Mouse (Mus musculus): Measurements from ENCODE around the gene Hoxc9. TPM values are rescaled to one million over a fixed set of nuclear protein-coding genes. Genes with fewer than 3 reads are reported as not detected.
A peak's percentile ranks its signal among the peaks of the same experiment; 100 is the strongest.

Gene Hoxc9
- polyA plus RNA-seq, 1 experiment from 2014 or later: not detected

GRCm38 (mm10) chr15:102997431-102997830, 21.2 kb downstream of the Hoxc9 start:
- WGBS: 4% methylated on average over 3 of the region's 3 CpGs
- Histone ChIP-seq H3K27me3 (peaks cover 99% of the 10 kb centered on the region), H3K4me2 (no peak overlapping the region), H3K4me1 (peaks cover 18% of the 10 kb centered on the region; the same call in 1 of the 2 replicates), H3K27ac (no peak overlapping the region), H3K36me3 (no peaks in the 10 kb centered on the region), H3K9me3 (no peaks in the 10 kb centered on the region), H3K4me3 (no peak overlapping the region), H3K9ac (no peak overlapping the region)
- no peak for ATAC-seq (ENCODE audit: borderline replicate concordance, extremely low read depth, low FRiP score, low TSS enrichment)

DNA sequence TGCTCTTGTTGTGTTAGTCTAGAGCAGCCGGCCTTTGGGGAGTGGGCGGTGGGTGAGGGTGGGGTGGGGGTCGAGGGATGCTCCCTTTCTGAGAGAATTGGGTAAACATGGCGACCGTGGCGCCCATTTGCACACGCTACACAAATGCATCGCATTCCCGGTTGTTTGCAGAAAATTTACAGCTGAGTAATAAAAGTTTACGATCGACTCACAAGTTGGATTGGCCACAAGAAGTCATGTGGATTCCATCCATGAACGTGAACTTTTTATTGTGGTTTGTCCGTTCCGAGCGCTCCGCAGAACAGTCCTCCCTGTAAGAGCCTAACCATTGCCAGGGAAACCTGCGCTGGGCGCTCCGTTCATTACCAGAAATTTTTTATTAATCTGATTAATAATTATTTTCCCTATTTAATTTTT, 21.7 kb downstream of the Hoxc9 start, which contains the start of gene Hoxc6:
Gene Hoxc6 (plus strand): TSS at position 319 of the 417 bp plus-strand sequence.
- WGBS: 2% methylated on average over 19 of the region's 19 CpGs
- H3K4me3 ChIP-seq: peak within 1 kb of the TSS; percentile 41
- peaks cover 99% of the 10 kb centered on the region for H3K27me3 ChIP-seq
- no peak for ATAC-seq (ENCODE audit: borderline replicate concordance, extremely low read depth, low FRiP score, low TSS enrichment)
- no peak within 1 kb of the TSS for H3K9ac ChIP-seq
- H3K27ac ChIP-seq: no peak within 1 kb of the TSS
- peaks cover 18% of the 10 kb centered on the region; the same call in 1 of the 2 replicates for H3K4me1 ChIP-seq
- no peaks in the 10 kb centered on the region for H3K36me3 ChIP-seq
- peak within 1 kb of the TSS; percentile 60 for H3K4me2 ChIP-seq
- H3K9me3 ChIP-seq: no peaks in the 10 kb centered on the region

DNA sequence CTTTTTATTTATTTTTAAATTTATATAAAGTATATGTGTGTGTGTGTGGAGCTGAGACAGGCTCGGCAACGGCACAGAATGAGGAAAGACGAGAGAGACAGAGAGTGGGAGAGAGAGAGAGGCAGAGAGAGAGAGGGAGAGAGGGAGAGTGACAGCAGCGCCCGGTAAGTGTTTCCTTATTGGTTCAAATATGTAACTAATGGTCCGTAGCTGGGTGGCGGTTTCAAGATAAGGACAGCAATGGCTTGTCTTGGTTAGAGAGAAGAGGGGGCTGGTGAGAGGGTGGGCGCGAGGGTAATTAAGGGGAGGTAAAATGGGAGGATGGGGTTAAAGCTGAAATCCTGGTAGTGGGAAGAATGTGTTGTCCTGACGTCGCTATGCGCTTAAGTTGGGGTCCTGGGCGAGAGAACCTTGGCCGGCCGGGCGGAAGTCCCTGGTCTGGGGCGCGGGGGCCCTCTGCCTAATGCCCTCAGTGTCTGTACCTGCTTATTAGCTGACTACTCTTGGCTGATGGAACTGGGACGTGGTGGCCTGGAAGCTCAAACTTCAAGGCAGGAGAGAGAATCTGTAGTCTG, 22.5 kb downstream of the Hoxc9 start:
- H3K4me1 ChIP-seq: peaks cover 18% of the 10 kb centered on the region; the same call in 1 of the 2 replicates
- ATAC-seq (ENCODE audit: borderline replicate concordance, extremely low read depth, low FRiP score, low TSS enrichment): 0 out of 2 replicates have a peak, but pooled peaks have one; percentile 20

DNA sequence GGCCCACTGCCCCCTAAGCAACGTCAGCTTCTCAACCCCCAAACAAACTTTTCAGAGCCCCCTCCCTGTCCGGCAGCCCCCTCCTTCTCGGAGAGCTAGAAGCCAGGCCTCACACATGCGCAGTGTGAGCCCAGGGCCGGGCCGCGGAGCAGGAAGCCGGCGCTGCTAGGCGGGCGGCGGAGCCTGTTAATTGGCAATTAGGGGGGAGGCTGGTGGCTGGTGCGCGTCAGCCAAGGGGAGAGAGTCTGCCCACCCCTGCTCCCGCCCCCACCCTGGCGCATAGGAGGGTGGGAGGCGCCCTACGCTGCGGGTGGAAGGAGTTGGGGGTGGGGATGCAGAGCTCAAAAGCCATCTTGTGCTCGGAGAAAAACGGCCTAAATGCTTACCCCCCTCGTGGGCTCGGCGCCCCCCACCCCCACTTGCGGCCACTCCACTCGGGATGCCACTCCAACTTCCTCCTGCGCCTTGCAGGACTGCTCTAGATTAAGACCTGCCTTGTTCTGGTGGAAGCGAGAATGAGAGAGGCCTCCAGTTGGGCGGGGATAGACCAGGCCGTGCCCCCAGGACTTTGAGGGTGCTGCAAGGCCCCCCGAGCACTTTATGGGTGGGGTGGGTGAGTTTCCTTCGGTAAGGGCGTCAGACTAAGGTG, 23.1 kb downstream of the Hoxc9 start:
- H3K4me1 ChIP-seq: peaks cover 18% of the 10 kb centered on the region; the same call in 1 of the 2 replicates
- H3K9me3 ChIP-seq: no peaks in the 10 kb centered on the region
- no peak overlapping the region for H3K9ac ChIP-seq
- peaks cover 100% of the 10 kb centered on the region for H3K27me3 ChIP-seq
- no peak overlapping the region for H3K27ac ChIP-seq
- H3K4me2 ChIP-seq: peak overlapping the region; percentile 60
- ATAC-seq (ENCODE audit: borderline replicate concordance, extremely low read depth, low FRiP score, low TSS enrichment): peak; percentile 48
- peak overlapping the region; percentile 41 for H3K4me3 ChIP-seq
- no peaks in the 10 kb centered on the region for H3K36me3 ChIP-seq
- WGBS: 1% methylated on average over 29 of the region's 33 CpGs

More for the DNA sequence above, 22.5 kb downstream of the Hoxc9 start:
- peaks cover 100% of the 10 kb centered on the region for H3K27me3 ChIP-seq
- H3K36me3 ChIP-seq: no peaks in the 10 kb centered on the region
- H3K4me3 ChIP-seq: peak overlapping the region; percentile 41
- H3K9me3 ChIP-seq: no peaks in the 10 kb centered on the region
- WGBS: 1% methylated on average over 19 of the region's 19 CpGs
- H3K27ac ChIP-seq: no peak overlapping the region
- no peak overlapping the region for H3K9ac ChIP-seq
- H3K4me2 ChIP-seq: peak overlapping the region; percentile 60

- Histone ChIP-seq H3K9ac (no peak overlapping the region), H3K4me2 (peak overlapping the region; percentile 37; the same call in 1 of the 2 replicates), H3K27me3 (peaks cover 100% of the 10 kb centered on the region), H3K9me3 (no peaks in the 10 kb centered on the region), H3K4me3 (peak overlapping the region; percentile 9; the same call in 1 of the 2 replicates), H3K27ac (no peak overlapping the region), H3K36me3 (no peaks in the 10 kb centered on the region), H3K4me1 (peaks cover 18% of the 10 kb centered on the region; the same call in 1 of the 2 replicates)
- ATAC-seq (ENCODE audit: borderline replicate concordance, extremely low read depth, low FRiP score, low TSS enrichment): peak; percentile 31; the same call in 1 of the 2 replicates
- WGBS: 3% methylated on average over 11 of the region's 11 CpGs
Measured at GRCm38 (mm10) chr15:102999955-103000354, 23.7 kb downstream of the Hoxc9 start.

DNA sequence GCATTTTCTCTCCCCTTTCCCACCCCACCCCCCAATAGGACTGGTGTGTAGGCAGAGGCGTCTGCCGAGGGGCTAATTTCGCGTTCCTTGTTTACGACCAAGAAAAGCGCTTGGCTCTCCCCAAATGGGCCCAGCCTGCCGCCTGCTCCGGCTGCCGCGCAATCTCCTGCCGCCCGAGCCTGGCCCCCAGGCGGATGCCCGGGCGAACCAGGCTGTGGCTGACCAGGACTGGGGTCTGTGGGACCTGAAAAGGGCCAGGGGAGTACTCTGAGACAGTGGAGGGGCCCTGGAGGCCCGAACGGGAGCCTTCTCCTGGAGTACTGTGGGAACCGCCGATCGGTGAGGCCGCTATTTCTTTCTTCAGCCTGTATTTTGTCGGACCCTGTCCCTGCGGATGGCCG, 24.3 kb downstream of the Hoxc9 start:
- no peak overlapping the region for H3K27ac ChIP-seq
- no peak overlapping the region for H3K9ac ChIP-seq
- H3K4me2 ChIP-seq: peak overlapping the region; percentile 37; the same call in 1 of the 2 replicates
- H3K27me3 ChIP-seq: peaks cover 100% of the 10 kb centered on the region
- ATAC-seq (ENCODE audit: borderline replicate concordance, extremely low read depth, low FRiP score, low TSS enrichment): no peak
- H3K4me3 ChIP-seq: peak overlapping the region; percentile 9; the same call in 1 of the 2 replicates
- 1% methylated on average over 24 of the region's 24 CpGs for WGBS
- H3K4me1 ChIP-seq: peaks cover 18% of the 10 kb centered on the region; the same call in 1 of the 2 replicates
- H3K36me3 ChIP-seq: no peaks in the 10 kb centered on the region
- H3K9me3 ChIP-seq: no peaks in the 10 kb centered on the region

- peaks cover 18% of the 10 kb centered on the region; the same call in 1 of the 2 replicates for H3K4me1 ChIP-seq
- no peak overlapping the region for H3K4me2 ChIP-seq
- H3K9ac ChIP-seq: no peak overlapping the region
- no peak for ATAC-seq (ENCODE audit: borderline replicate concordance, extremely low read depth, low FRiP score, low TSS enrichment)
- H3K4me3 ChIP-seq: no peak overlapping the region
- H3K27ac ChIP-seq: no peak overlapping the region
- WGBS: 34% methylated on average over 2 of the region's 2 CpGs
- H3K27me3 ChIP-seq: peaks cover 100% of the 10 kb centered on the region
- no peaks in the 10 kb centered on the region for H3K36me3 ChIP-seq
- H3K9me3 ChIP-seq: no peaks in the 10 kb centered on the region
Measured at GRCm38 (mm10) chr15:103001370-103001769, 25.1 kb downstream of the Hoxc9 start.

- WGBS: 18% methylated on average over 4 of the region's 4 CpGs
- Histone ChIP-seq H3K4me2 (no peak overlapping the region), H3K9ac (no peak overlapping the region), H3K27ac (no peak overlapping the region), H3K9me3 (no peaks in the 10 kb centered on the region), H3K27me3 (peaks cover 100% of the 10 kb centered on the region), H3K4me1 (peaks cover 18% of the 10 kb centered on the region; the same call in 1 of the 2 replicates), H3K36me3 (no peaks in the 10 kb centered on the region), H3K4me3 (no peak overlapping the region)
- ATAC-seq (ENCODE audit: borderline replicate concordance, extremely low read depth, low FRiP score, low TSS enrichment): no peak
Measured at GRCm38 (mm10) chr15:103002156-103002555, 25.9 kb downstream of the Hoxc9 start.

DNA sequence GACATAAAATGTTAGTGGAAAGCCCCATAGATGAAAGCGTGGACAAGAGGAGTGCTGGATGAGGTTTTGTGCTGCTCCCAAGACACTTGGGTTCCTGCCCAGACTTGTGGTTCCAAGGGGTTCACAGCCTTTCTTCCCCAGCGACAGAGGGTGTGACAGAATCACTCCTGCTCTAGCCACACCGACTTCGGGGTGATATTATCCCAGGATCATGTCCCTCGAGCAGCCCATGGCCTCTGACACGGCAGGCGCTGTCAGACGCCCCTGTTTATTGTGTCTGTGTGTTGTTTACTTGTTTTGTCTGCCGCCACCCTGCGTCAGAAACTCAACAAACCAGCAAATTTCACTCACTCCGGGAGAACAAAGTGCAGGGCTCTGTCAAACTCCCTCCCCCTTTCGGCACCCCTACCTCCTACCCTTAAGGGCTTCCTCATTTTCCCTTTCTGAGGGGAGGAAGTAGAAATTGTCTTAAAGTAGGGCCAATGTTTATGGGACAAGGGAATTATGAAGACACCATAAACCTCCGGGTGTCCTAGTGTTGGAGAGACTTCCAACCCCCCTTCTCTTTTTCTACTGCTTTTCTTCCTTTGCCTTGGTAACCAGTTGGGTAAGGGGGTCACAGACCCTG, 26.7 kb downstream of the Hoxc9 start:
- ATAC-seq (ENCODE audit: borderline replicate concordance, extremely low read depth, low FRiP score, low TSS enrichment): no peak
- H3K9me3 ChIP-seq: no peaks in the 10 kb centered on the region
- H3K4me1 ChIP-seq: peaks cover 18% of the 10 kb centered on the region; the same call in 1 of the 2 replicates
- H3K36me3 ChIP-seq: no peaks in the 10 kb centered on the region
- no peak overlapping the region for H3K4me2 ChIP-seq
- no peak overlapping the region for H3K9ac ChIP-seq
- no peak overlapping the region for H3K4me3 ChIP-seq
- H3K27me3 ChIP-seq: peaks cover 100% of the 10 kb centered on the region
- no peak overlapping the region for H3K27ac ChIP-seq
- WGBS: 2% methylated on average over 13 of the region's 13 CpGs

DNA sequence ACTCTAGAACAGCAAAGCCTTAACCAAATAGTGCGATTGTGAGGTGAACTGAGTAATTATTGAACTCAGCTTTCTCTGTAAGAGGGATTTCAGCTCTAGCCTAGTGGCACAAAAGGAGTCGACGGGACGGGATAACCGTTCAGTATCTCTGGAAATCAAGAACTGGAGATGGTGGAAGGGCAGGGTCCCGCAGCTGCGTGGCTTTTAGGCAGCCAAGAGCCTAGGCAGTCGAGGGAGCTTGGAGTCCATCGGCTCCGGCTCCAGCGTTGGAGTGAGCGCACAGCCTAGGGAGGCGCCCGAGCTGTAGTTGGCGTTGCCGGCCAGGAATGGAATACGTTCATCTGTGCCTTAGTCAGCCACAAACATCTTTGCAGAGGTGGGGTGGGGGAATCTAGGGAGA, 29.1 kb downstream of the Hoxc9 start:
- WGBS: 1% methylated on average over 17 of the region's 17 CpGs
- no peak overlapping the region for H3K4me3 ChIP-seq
- no peak overlapping the region for H3K4me2 ChIP-seq
- H3K27me3 ChIP-seq: peaks cover 100% of the 10 kb centered on the region
- H3K4me1 ChIP-seq: 0 out of 2 replicates have a peak, but pooled peaks cover 5% of the 10 kb centered on the region
- H3K27ac ChIP-seq: no peak overlapping the region
- ATAC-seq (ENCODE audit: borderline replicate concordance, extremely low read depth, low FRiP score, low TSS enrichment): no peak
- H3K9me3 ChIP-seq: no peaks in the 10 kb centered on the region
- H3K36me3 ChIP-seq: no peaks in the 10 kb centered on the region
- no peak overlapping the region for H3K9ac ChIP-seq

DNA sequence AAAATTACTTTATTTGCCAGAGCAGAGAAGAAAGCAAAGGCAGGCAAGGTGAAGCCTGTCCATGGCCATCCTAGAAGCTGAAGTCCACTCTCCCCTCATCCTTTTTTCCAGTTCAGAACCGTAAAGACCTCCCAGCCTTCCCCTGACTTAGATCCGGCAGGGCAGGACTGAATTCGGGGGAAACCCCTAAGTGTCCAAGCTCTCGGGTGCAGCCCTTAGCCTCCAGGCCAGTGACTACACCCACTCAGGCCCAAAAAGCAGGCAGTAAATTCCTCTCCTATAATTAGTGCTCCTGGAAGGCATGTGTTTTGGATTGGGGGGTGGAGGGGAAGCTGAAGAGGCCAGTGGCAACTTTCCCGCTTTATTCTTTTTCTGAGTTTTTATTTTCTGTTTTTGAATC, 29.6 kb downstream of the Hoxc9 start:
- 8% methylated on average over 5 of the region's 5 CpGs for WGBS
- H3K9ac ChIP-seq: no peak overlapping the region
- no peak for ATAC-seq (ENCODE audit: borderline replicate concordance, extremely low read depth, low FRiP score, low TSS enrichment)
- no peak overlapping the region for H3K4me2 ChIP-seq
- H3K4me3 ChIP-seq: no peak overlapping the region
- no peaks in the 10 kb centered on the region for H3K36me3 ChIP-seq
- H3K4me1 ChIP-seq: 0 out of 2 replicates have a peak, but pooled peaks cover under 1% of the 10 kb centered on the region
- H3K9me3 ChIP-seq: no peaks in the 10 kb centered on the region
- H3K27ac ChIP-seq: no peak overlapping the region
- H3K27me3 ChIP-seq: peaks cover 100% of the 10 kb centered on the region
